Mouse (Mus musculus) cerebellum, postnatal 4 days (tissue): Measurements from ENCODE around the gene Gm21976.

Experiments
- DNase-seq, 2 experiments: peaks; one replicate each; pipeline ENCODE4 v3.0.0; 2022; ENCODE audit warnings: low spot score in 2 of 2, mixed read lengths in 1 of 2

Gene Gm21976

DNA sequence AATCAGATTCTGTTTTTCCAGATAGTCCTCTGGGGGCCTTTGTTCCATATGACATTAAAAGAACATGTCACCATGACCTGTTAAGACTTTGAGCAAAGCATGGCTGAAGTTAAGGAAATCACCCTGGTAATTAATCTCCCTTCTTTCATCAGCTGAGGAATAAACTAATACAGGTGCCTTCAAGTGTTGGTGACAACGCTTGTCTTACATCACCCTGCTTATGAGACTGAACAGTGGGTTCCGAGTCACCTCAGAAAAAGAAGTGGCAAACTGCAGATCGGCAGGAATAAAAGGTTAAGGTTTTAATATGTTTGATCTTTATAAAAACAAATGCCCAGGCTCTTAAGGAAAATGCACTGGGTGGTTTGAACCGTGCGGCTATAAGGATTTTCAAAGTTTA, at the start of gene Gm21976:
Gene Gm21976 (plus strand): TSS at position 202 of the 400 bp plus-strand sequence.
- no peak for DNase-seq

DNA sequence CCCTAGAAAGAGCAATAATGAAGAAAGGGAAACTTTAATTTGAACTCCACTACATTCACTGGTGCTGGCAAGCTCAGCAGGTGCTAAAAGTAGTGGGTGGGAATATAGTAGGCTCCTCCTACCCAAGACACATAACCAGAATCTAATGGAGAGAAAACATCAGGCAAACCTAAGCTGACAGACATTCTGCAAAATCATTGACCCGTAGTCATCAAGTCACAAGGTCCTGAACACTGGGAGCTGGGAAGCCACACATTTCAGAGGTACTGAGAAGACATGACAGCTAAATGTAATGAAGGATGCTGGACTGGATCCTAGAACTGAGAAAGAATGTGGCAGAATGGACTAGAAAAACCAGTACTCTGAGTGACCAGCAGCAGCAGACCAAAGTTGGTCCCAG, 49.2 kb upstream of the Gm21976 start:
- no peak for DNase-seq

DNA sequence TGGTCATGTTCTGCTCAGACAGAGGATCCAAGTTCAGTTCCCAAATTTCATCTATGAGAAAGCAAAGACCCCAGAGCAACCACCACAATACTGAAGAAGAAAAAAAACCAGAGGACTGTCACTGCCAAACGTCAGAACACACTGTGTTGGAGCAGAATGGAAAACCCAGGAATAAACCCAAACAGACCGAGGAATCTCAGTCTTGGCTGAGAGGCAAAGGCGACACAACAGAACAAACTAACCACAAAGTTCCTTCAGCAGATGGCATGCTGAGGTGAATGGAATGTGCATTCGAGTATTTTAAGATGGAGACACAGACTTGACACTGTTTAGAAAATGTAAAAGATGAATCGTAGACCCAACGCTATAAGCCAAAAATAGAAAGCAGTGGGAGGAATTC, 44.2 kb upstream of the Gm21976 start:
- no peak for DNase-seq

DNA sequence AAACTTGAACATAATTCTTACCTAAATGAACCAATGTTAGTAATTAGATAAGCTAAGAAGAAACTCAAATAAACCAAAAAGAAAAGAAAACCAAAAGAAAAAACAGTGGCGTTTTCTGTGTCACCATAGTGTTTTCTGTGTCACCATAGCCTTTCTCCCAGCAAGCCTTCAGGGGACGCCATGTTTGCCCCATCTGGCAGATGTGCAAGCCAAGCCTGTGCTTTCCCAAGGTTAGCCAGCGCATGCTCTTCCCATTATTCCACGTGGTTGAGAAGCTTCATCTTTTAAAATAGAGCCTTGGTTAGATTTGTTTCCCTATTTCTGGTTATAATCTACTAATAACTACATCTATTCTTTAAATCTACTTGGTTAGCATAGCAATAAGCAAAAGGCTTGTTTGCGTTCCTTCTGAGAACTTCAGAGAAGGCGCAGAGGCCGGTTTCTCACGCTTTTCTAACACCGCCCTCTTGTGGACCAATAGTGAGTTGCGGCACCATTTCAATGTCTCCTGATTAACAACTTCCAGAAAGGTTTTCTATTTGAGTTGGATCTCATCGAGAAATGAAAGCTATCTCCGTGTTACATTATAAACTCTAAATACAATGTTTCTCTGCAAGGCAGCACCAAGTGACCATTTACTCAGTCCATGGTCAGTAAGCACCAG, 39.6 kb upstream of the Gm21976 start:
- DNase-seq, result peak; percentile 75 to 79

- DNase-seq, result no peak
These were observed 38.0 kb upstream of the Gm21976 start for GRCm38 (mm10) chr13:98241531-98242282.

- peak in 1 of 2 experiments; percentile 17 for DNase-seq
These were observed 34.9 kb upstream of the Gm21976 start for GRCm38 (mm10) chr13:98244571-98245350.

DNA sequence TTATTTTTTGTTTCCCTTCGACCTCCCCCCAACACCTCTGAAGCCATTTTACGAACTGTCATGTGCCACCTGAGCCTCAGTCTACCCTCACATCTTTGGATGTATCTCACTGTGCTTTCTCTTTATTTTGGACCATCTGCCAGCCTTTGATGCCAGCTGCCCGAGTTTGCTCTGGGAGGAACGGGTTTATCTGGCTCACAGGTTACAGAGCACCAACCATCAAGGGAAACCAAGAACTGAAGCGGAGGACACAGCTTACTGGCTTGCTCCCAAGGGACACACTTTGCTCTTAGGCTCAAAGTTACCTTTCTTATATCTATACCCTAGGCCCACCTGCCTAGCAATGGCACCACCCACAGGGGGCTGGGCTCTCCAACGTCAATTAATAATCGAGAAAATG, 34.3 kb upstream of the Gm21976 start:
- DNase-seq, result no peak

- no peak for DNase-seq
These were observed 30.1 kb upstream of the Gm21976 start for GRCm38 (mm10) chr13:98249594-98249993.

- DNase-seq, result no peak
These were observed 24.8 kb upstream of the Gm21976 start for GRCm38 (mm10) chr13:98254921-98255320.

- DNase-seq, result peak; percentile 99
These were observed 16.8 kb upstream of the Gm21976 start, which contains the start of the genes Utp15 and Ankra2 for GRCm38 (mm10) chr13:98262636-98263457. Gene Utp15 (minus strand): TSS chr13:98263041. Gene Ankra2 (plus strand): TSS chr13:98263074.

DNA sequence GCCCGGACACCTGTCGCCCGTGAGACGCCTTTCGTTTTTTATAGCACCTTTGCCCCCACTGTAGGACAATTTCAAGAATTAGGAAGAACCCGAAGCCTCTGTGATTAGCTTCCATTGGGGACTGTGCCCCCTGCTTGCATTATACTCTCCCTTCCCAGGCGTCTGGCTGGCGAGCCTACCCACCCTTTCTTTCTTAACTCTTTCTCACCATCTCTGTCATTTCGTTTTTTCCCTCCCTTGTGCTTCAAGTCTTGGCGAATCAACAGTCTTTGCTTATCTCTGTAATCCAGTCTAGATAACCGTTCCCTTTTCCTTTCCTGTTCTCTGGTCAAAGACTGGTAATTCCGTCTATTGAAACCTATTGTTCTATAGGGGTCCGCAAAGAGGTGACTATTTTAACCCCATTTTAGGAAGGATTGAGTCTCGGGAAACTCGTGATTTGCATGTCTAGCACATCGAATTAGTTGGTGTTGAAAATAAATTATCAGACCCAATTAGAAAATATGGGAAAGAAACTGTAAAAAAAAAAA, 16.2 kb upstream of the Gm21976 start:
- DNase-seq, result no peak

GRCm38 (mm10) chr13:98264111-98264510, 15.6 kb upstream of the Gm21976 start:
- no peak for DNase-seq

DNA sequence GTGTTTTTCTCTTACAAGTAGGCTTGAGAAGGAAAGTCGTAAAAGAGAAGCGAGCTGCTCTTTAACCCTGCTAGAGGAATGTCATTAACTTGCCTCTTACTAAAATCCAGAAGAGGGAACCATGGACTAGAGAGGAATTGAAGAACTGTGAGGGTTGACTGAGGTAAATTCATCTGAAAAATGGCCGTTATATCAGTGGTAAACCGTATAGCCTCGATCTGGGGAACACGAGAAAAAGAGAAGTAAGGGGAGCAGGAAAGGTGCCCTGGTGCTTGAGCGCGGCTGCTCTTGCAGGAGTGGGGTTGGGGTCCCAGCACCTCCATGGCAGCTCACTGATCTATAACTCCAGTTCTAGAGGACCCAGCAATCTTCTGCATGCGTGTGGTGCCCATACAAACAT, 5.7 kb upstream of the Gm21976 start:
- no peak for DNase-seq

- DNase-seq, result no peak
These were observed 4.0 kb upstream of the Gm21976 start for GRCm38 (mm10) chr13:98275646-98276045.

DNA sequence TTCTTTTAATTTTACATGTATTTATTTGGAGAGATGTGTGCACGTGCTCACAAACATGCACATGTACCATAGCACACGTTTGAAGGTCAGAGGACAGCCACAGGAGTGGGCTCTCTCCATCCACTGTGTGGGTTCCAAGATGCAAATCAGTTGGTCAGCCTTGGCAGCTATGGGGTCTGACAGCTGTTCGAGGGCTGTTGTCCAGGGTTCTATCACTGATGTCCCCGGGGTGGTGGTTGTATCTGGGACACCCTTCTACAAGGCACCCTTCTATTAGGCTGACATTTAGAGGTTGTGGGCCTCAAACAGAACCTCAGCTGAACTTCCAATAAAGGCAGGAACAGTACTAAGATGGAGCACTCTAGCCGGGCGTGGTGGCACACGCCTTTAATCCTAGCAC, 3.4 kb upstream of the Gm21976 start:
- DNase-seq, result no peak

DNA sequence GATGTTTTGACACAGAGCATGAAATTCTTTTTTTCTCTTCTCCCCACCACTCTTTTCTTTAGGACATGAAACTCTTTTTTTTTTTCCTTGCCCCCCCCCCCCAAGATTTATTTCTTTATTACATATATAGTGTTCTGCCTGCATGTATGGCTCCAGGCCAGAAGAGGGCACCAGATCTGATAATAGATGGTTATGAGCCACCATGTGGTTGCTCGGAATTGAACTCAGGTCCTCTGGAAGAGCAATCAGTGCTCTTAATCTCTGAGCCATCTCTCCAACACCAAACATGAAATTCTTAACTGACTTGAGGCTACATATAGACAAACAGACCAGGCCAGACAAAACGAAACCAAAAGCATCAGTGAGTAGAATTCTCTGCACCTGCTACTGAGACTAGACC, 2.2 kb upstream of the Gm21976 start:
- no peak for DNase-seq

DNA sequence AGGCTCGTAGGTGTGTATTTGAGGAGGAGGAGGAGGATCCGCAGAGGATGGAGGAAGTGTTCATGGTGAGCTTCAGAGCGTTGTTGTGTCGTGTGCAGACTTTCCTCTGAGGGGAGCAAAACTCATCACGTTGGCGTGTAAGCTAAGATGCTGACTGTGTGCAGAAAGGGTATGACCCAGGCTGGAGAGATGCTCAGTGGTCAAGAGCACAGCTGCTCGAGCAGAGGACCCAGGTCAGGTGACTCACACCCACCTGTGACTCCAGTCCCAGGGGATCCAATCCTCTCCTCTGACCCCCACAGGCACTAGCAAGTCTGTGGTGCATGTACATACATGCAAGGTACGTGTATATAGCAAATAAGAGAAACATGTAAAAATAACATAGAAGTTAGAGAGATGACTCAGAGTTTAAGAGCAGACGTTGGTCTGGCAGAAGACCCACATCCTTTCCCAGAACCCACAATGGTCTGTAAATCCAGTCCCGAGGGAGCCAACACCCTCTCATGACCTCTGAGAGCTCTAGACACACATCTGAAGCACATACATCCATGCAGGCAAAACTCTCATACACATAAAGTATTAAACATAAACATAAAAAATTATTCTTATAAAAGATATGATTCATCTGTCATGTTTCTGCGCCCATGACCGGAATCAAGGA, 1.4 kb downstream of the Gm21976 start:
- no peak for DNase-seq

DNA sequence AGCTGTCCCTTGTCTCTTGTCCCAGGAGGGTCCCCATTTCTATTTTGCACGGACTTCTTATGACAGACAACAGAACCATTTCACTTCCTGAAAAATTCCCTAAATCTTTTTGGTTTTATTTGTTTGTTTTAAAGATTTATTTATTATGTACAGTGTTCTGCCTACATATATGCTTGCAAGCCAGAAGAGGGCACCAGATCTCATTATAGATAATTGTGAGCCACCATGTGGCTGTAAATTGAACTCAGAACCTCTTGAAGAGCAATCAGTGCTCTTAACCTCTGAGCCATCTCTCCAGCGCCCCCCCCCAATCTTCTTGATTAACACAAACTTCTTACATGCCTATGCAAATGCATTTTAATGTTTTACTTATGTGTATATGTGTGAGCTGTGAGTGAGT, 11.0 kb downstream of the Gm21976 start:
- DNase-seq, result no peak

GRCm38 (mm10) chr13:98291712-98292111, 12.0 kb downstream of the Gm21976 start:
- DNase-seq, result no peak

GRCm38 (mm10) chr13:98296072-98296471, 16.4 kb downstream of the Gm21976 start:
- DNase-seq, result no peak
